Mouse (Mus musculus) 416B (cell line): Measurements from ENCODE around the gene Nubp2.

Source experiments
- DNase-seq: peaks from one replicate; pipeline ENCODE4 v3.0.0; 2011; ENCODE audit warnings: low read depth

The Nubp2 gene

GRCm38 (mm10) chr17:24886134-24886931 lies at the start of gene Nubp2, which contains the start of gene Spsb3:
Nubp2 (minus strand) TSS chr17:24886349.
Spsb3 (plus strand) TSS chr17:24886643.
- DNase-seq = peak; percentile 100

DNA sequence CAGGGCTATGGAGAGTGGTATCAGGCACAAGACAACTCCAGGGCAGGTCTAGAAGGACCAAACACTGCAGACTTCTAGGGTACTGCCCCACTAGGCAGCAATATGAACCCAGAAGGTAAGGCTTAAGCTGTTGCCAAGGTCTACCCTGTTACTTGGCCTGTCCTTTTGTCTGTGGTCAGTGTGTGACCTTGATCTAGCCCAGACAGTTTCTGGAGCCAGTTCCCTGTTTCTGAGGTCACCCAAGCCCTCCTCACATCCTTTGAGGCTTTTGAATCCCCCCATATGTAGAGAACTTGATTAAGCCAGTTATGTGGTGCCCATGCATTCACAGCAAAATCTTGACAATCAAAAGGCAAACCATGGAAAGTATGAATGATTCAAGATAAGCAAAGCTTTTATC lies 49.5 kb upstream of the Nubp2 start:
- peak; percentile 74 for DNase-seq

- peak; percentile 30 for DNase-seq
Observed at GRCm38 (mm10) chr17:24934926-24935325, 48.8 kb upstream of the Nubp2 start.

DNA sequence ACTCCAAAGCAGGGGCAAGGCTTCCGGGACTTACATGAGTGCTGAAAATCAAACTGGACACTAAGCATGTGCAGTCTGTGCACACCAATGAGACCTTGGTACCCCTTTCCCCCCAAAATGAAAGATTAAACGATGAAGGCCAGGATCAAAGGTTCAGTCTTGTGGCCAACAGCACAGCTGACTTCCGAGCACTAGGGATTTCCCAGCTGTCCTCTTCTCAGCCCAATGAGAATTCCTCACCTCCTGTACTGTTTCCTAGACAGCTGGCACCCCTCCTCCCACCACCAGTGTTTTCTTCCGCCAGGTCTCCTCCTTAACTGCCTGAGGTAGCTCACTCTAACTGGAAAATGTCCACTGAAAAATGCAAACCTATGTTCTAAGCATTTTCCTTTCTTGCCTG lies 47.0 kb upstream of the Nubp2 start:
- no peak for DNase-seq

DNA sequence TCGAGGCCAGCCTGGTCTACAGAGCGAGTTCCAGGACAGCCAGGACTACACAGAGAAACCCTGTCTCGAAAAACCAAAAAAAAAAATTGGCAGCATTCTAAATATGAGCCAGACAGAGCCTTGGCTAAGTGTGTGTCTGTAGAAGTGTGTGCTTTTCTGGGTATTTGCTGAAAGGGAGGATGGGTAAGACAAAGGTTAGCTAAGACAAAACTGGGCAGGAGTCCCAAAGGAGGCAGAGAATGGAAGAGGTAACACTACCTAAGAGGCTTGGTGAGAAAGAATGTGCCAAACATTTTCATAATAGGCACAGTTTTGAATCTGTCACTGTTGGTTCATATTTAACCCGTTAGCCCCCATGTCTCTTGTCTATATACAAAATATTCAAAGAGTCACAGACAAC lies 46.3 kb upstream of the Nubp2 start:
- no peak for DNase-seq

GRCm38 (mm10) chr17:24929506-24929905 lies 43.4 kb upstream of the Nubp2 start:
- DNase-seq = no peak

DNA sequence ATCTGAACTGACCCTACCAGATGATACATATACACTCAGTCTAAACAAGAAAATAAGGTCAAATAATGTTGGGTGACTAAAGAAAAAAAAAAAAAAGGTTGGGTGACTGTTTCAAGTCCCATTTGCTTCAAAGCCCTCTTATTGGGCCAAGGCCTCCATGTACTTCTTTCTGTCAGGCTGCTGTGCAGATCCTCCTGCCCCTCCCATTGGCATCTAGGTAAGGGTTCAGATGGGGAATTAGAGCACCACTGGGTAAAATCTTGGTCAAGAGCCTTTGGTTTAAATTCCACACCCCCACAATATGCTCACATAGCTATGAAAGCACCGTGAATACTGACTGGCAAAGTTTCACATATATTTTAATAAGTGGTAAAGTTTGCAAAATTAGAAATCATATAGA lies 37.1 kb upstream of the Nubp2 start:
- no peak for DNase-seq

DNA sequence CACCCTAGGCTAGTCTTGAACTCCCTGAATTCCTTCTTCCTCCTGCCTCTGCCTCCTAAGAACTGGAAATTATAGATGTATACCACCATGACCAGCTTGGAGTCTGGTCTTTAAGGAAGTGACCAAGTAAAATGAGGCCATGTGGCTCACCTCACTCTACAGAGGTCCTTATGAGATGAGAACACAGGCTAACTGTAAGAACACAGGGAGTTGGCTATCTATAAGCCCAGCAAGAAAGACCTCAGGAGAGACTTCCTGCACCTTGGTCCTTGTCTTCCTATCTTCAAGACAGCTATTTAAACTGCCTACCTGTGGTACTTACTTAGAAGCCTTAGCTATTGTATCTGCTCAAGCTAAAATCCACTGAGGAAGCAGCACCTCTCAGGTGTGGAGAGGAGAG lies 27.8 kb upstream of the Nubp2 start:
- DNase-seq = peak; percentile 18

DNA sequence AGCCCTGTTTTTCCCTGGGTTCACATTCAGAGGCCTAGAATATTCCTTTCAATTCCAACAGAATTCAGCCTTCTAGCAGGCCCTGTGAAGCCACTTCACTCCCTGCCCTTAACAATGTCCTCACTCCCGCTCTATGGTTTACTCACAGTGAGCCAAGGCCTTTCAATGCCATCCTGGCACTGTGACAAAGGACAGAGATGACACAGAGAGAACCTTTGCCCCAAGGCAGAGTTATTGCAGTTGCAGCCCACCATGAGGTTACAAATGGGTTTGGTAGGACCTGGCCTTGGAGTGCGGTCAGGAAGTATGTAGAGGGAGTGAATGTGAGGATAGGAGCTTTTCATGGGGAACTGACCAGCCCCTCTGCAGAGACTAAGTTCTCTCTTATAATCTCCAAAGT lies 21.4 kb upstream of the Nubp2 start:
- no peak for DNase-seq

DNA sequence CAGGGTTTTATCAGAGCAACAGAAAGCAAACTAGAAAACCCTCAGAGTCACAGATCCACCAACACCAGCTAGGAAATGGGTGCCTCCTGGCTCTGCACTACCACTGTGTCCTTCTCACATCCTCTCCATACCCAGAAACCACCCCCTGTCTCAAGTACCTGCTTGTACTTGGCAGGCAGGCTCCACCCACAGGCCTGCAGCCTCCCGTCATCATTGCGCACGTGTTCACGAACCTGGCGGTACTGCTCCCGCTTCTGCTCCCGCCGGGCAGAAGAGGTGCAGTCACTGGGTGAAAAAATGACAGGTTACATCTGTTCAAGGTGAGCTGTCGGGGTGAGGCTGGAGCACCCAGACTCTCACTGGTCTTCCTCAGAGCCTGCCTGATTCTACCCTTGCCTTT lies 17.6 kb upstream of the Nubp2 start:
- no peak for DNase-seq

DNA sequence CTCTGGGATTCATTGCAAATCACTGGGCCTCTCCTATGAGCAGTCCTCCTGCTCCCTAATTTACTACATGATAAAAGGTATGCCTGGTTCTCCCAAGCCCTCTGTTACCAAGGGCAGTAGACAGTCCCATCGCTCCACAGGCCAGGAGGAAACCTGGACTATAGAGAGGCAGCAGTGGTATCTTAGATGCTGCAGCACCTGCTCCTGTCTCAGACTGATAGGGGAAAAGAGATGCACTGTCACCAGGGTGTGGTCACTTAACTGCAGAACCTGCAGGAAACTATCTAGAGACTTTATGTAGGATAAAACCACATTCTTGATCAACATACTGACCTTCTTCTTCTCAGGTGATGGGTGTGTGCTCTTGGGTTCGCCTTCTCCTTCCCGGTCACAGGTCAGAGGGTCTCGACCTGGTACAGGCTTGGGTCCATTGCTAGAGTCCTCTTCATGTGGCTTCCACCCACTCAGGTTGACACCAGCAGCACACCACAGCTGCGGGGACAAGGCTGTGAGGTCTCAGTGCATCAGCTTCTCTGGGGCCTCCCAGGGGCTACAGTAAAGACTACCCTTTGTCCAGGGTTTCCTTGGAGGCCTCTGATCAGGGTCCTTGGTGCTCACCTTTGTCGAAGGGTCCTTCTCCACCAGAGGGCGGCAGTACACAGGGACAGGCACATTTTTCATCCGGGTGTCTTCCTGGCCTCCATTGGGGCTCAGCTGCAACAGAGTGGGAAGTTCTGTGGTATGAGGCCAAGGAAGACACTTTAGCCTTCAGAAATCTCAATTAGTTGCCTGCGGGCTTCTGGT lies 16.7 kb upstream of the Nubp2 start:
- peak; percentile 23 for DNase-seq

DNA sequence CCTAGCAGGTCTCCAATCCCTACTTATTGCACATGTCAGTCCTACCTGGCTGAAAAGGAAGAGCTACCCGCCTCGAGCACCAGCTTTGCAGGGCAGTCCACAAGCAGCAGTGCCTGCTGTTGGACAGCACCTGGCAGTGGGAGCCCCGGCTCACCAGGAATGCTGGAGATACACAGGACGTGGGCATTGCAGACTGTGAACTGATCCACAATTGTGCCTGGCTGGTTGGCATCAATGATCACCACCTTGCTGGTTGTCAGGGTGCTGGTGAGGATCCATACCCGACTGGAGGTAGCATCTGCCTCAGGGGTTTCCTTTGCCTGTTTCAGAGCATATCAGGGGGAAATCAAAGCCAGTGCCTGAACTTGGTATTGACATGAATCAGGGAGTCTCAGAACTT lies 16.0 kb upstream of the Nubp2 start:
- DNase-seq = no peak

DNA sequence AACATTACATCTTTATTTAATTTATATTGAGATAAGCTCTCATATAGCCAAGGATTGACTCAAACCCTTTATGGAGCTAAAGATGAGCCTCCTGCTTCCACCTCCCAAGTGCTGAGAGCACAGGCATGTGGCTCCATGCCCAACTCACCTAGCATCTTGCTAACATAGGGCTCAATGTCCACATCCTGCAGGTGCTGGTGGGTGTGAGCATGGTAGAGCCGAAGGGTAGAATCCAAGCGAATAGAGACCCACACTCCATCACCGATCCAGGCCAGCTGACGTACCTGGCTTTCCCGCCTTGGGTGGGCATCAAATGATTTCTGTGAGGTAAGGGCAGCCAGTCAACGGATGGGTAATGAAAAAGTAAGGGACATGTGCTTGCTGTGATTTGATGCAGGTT lies 13.9 kb upstream of the Nubp2 start:
- DNase-seq = no peak

GRCm38 (mm10) chr17:24899153-24899552 lies 13.0 kb upstream of the Nubp2 start:
- no peak for DNase-seq

DNA sequence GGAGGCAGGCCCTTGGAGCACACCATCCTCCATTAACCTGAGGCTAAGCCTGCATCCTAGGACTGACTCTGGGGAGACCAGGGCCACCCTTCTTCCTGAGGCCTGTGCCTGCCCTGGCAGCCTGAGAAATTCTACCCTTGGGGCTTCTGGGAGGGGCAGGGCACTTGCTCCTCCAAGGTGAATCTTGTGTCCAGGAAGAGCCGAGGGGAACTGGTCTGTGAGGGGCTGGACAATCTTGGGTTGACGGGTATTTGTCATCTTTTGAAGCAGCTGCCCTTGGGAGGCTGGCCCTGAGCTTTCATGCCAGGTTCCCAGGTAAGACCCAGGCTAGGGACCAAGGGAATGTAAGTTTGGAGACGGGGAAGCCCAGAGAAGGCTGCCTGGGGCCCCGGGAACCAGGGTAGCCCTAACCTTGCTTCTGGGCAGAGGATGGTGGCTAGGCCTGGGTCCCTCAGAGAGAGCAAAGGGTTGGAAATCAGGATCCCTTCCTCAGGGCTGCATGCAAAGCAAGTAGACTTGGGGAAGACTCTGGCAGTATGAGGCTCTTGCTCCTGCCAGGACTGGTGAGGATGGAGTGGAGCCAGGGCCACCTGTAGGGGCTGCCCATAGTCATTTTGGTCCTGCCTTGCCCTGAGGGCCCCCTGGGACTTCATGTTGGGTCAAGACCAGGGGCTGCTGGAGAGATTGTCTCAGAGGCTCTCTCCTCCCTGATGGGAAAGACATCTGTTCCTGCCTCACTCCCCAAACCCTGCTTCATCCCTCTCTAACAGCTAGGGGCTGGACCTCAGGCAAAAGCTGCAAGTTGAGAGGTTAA lies 12.1 kb upstream of the Nubp2 start:
- DNase-seq = no peak

GRCm38 (mm10) chr17:24897600-24897999 lies 11.5 kb upstream of the Nubp2 start:
- DNase-seq = no peak

DNA sequence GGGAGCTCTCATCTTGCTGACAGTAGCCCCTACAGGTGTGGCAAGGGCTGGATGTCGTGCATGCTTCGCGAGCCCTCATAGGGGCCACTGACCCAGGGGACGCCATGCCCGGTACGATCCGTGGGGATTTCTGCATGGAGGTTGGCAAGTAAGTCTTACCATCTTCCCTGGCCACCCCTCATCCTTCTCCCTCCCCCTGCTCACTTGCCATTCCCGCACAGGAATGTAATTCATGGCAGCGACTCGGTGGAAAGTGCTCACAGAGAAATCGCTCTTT lies 10.8 kb upstream of the Nubp2 start:
- no peak for DNase-seq

GRCm38 (mm10) chr17:24896241-24896992 lies 10.3 kb upstream of the Nubp2 start, which contains the start of gene Nme3:
Nme3 (plus strand) TSS chr17:24896500.
- peak; percentile 73 for DNase-seq

DNA sequence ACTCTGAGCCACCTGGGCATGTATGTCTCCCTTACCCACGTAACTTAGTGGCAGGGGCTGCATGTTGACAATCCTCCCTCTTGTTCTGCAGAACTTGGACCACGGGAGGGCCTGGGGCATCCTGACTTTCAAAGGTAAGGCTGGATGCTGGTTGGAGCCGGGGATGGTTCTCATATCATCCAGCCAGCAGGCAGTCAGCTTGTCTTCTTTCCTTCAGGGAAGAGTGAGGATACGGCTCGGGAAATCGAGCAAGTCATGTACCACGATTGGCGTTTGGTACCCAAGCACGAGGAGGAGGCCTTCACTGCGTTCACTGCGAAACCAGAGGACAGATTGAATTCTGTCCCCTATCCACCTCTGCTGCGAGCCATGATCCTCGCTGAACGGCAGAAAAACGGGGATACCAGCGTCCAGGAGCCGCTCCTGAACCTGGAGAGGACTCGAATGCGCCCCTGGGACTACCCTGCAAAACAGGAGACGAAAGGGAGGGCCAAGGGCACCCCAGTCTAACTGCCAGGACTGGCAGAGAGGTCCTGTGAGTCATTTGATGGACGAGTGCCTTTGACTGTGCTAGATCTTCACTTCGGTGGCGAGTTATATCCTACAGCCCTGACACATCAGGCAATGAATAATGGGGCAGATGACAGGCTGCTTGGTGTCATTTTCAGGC lies 9.6 kb upstream of the Nubp2 start:
- peak; percentile 61 for DNase-seq

- peak; percentile 92 for DNase-seq
Observed at GRCm38 (mm10) chr17:24894995-24895547, 8.9 kb upstream of the Nubp2 start, which contains the start of the genes Eme2 and Mrps34. Eme2 (minus strand) TSS chr17:24895087. Mrps34 (plus strand) TSS chr17:24895116.
